Mouse (Mus musculus): ENCODE measurements around the gene Slc25a39. TPM values are rescaled to one million over a fixed set of nuclear protein-coding genes. Genes with fewer than 3 reads are reported as not detected.
A peak's percentile ranks its signal among the peaks of the same experiment; 100 is the strongest.
"Not testable (repeated sequence)": the region's sequence is repeated elsewhere in the genome, so short reads cannot be mapped to it uniquely, and the experiment has no call there.

Gene Slc25a39
- polyA plus RNA-seq, 1 experiment from 2014 or later: 247 TPM

- no peak overlapping the region for H3K4me2 ChIP-seq
- ATAC-seq (ENCODE audit: borderline replicate concordance, extremely low read depth, low FRiP score, low TSS enrichment): no peak
- 74% methylated on average over 8 of the region's 8 CpGs for WGBS
Measured at GRCm38 (mm10) chr11:102425555-102426316, 18.0 kb upstream of the Slc25a39 start.

GRCm38 (mm10) chr11:102424666-102425065 lies 16.9 kb upstream of the Slc25a39 start:
- peaks cover 12% of the 10 kb centered on the region for H3K4me1 ChIP-seq
- no peaks in the 10 kb centered on the region for H3K27me3 ChIP-seq
- WGBS: 75% methylated on average over 6 of the region's 6 CpGs
- no peaks in the 10 kb centered on the region for H3K9me3 ChIP-seq
- no peak overlapping the region for H3K27ac ChIP-seq
- H3K36me3 ChIP-seq: no peaks in the 10 kb centered on the region
- H3K4me3 ChIP-seq: no peak overlapping the region
- ATAC-seq (ENCODE audit: borderline replicate concordance, extremely low read depth, low FRiP score, low TSS enrichment): no peak
- H3K9ac ChIP-seq: no peak overlapping the region
- no peak overlapping the region for H3K4me2 ChIP-seq

More at GRCm38 (mm10) chr11:102425555-102426316, 18.0 kb upstream of the Slc25a39 start:
- no peaks in the 10 kb centered on the region for H3K36me3 ChIP-seq
- no peak overlapping the region for H3K9ac ChIP-seq
- H3K27ac ChIP-seq: no peak overlapping the region
- no peak overlapping the region for H3K4me3 ChIP-seq
- H3K4me1 ChIP-seq: peaks cover 15% of the 10 kb centered on the region
- no peaks in the 10 kb centered on the region for H3K9me3 ChIP-seq
- no peaks in the 10 kb centered on the region for H3K27me3 ChIP-seq

GRCm38 (mm10) chr11:102421559-102421958 lies 13.8 kb upstream of the Slc25a39 start:
- no peak overlapping the region for H3K4me3 ChIP-seq
- no peak overlapping the region for H3K9ac ChIP-seq
- H3K27me3 ChIP-seq: no peaks in the 10 kb centered on the region
- H3K27ac ChIP-seq: no peak overlapping the region
- no peak overlapping the region for H3K4me2 ChIP-seq
- 39% methylated on average over 8 of the region's 8 CpGs for WGBS
- H3K9me3 ChIP-seq: no peaks in the 10 kb centered on the region
- 0 out of 2 replicates have a peak, but pooled peaks cover 6% of the 10 kb centered on the region for H3K4me1 ChIP-seq
- H3K36me3 ChIP-seq: no peaks in the 10 kb centered on the region
- no peak for ATAC-seq (ENCODE audit: borderline replicate concordance, extremely low read depth, low FRiP score, low TSS enrichment)

- Histone ChIP-seq H3K9ac (no peak overlapping the region), H3K27me3 (no peaks in the 10 kb centered on the region)
- ATAC-seq (ENCODE audit: borderline replicate concordance, extremely low read depth, low FRiP score, low TSS enrichment): no peak
Measured at GRCm38 (mm10) chr11:102418887-102419286, 11.1 kb upstream of the Slc25a39 start.

GRCm38 (mm10) chr11:102417160-102417559 lies 9.4 kb upstream of the Slc25a39 start:
- whole genome bisulfite sequencing: 69% methylated on average over 1 of the region's 1 CpGs
- no peaks in the 10 kb centered on the region for H3K9me3 ChIP-seq
- no peak overlapping the region for H3K4me2 ChIP-seq
- no peak overlapping the region for H3K27ac ChIP-seq
- ATAC-seq (ENCODE audit: borderline replicate concordance, extremely low read depth, low FRiP score, low TSS enrichment): no peak
- H3K27me3 ChIP-seq: no peaks in the 10 kb centered on the region
- no peaks in the 10 kb centered on the region for H3K4me1 ChIP-seq
- H3K4me3 ChIP-seq: no peak overlapping the region
- H3K9ac ChIP-seq: no peak overlapping the region
- no peaks in the 10 kb centered on the region for H3K36me3 ChIP-seq

More at GRCm38 (mm10) chr11:102418887-102419286, 11.1 kb upstream of the Slc25a39 start:
- H3K27ac ChIP-seq: no peak overlapping the region
- no peaks in the 10 kb centered on the region for H3K9me3 ChIP-seq
- no peaks in the 10 kb centered on the region for H3K36me3 ChIP-seq
- no peak overlapping the region for H3K4me2 ChIP-seq
- H3K4me3 ChIP-seq: no peak overlapping the region
- H3K4me1 ChIP-seq: no peaks in the 10 kb centered on the region

- no peak overlapping the region for H3K4me2 ChIP-seq
- no peak for ATAC-seq (ENCODE audit: borderline replicate concordance, extremely low read depth, low FRiP score, low TSS enrichment)
- H3K27ac ChIP-seq: no peak overlapping the region
- WGBS: 63% methylated on average over 10 of the region's 10 CpGs
- no peaks in the 10 kb centered on the region for H3K36me3 ChIP-seq
- H3K9ac ChIP-seq: no peak overlapping the region
- peaks cover 9% of the 10 kb centered on the region for H3K4me1 ChIP-seq
- H3K27me3 ChIP-seq: no peaks in the 10 kb centered on the region
- no peaks in the 10 kb centered on the region for H3K9me3 ChIP-seq
- no peak overlapping the region for H3K4me3 ChIP-seq
Measured at GRCm38 (mm10) chr11:102415034-102415802, 7.5 kb upstream of the Slc25a39 start.

- Histone ChIP-seq H3K9me3 (no peaks in the 10 kb centered on the region), H3K9ac (no peak overlapping the region), H3K4me2 (no peak overlapping the region), H3K36me3 (no peaks in the 10 kb centered on the region), H3K4me1 (peaks cover 19% of the 10 kb centered on the region), H3K4me3 (no peak overlapping the region), H3K27me3 (no peaks in the 10 kb centered on the region), H3K27ac (no peak overlapping the region)
- no peak for ATAC-seq (ENCODE audit: borderline replicate concordance, extremely low read depth, low FRiP score, low TSS enrichment)
- 70% methylated on average over 8 of the region's 8 CpGs for WGBS
Measured at GRCm38 (mm10) chr11:102413059-102413458, 5.3 kb upstream of the Slc25a39 start.

GRCm38 (mm10) chr11:102411704-102412103 lies 4.0 kb upstream of the Slc25a39 start:
- WGBS: 6% methylated on average over 11 of the region's 11 CpGs
- Histone ChIP-seq H3K9me3 (no peaks in the 10 kb centered on the region), H3K27ac (0 out of 2 replicates have a peak overlapping the region, but pooled peaks have one; percentile 1), H3K9ac (no peak overlapping the region), H3K4me1 (peaks cover 23% of the 10 kb centered on the region), H3K36me3 (no peaks in the 10 kb centered on the region), H3K4me2 (peak overlapping the region; percentile 9; the same call in 1 of the 2 replicates), H3K4me3 (no peak overlapping the region), H3K27me3 (no peaks in the 10 kb centered on the region)
- no peak for ATAC-seq (ENCODE audit: borderline replicate concordance, extremely low read depth, low FRiP score, low TSS enrichment)

GRCm38 (mm10) chr11:102411061-102411460 lies 3.3 kb upstream of the Slc25a39 start:
- Histone ChIP-seq H3K9me3 (no peaks in the 10 kb centered on the region), H3K36me3 (no peaks in the 10 kb centered on the region), H3K9ac (no peak overlapping the region), H3K4me2 (no peak overlapping the region), H3K4me3 (no peak overlapping the region), H3K27me3 (no peaks in the 10 kb centered on the region), H3K27ac (0 out of 2 replicates have a peak overlapping the region, but pooled peaks have one; percentile 1), H3K4me1 (peaks cover 29% of the 10 kb centered on the region)
- no peak for ATAC-seq (ENCODE audit: borderline replicate concordance, extremely low read depth, low FRiP score, low TSS enrichment)
- WGBS: 52% methylated on average over 3 of the region's 3 CpGs

- not testable (repeated sequence) for H3K9ac ChIP-seq; ATAC-seq (ENCODE audit: borderline replicate concordance, extremely low read depth, low FRiP score, low TSS enrichment); H3K27ac ChIP-seq; H3K9me3 ChIP-seq; H3K36me3 ChIP-seq; H3K27me3 ChIP-seq; H3K4me2 ChIP-seq; H3K4me3 ChIP-seq
- peaks cover 37% of the 10 kb centered on the region for H3K4me1 ChIP-seq
- 94% methylated on average over 3 of the region's 3 CpGs for WGBS
Measured at GRCm38 (mm10) chr11:102410345-102410744, 2.6 kb upstream of the Slc25a39 start.

- H3K9ac ChIP-seq: no peak overlapping the region
- no peaks in the 10 kb centered on the region for H3K9me3 ChIP-seq
- no peak overlapping the region for H3K27ac ChIP-seq
- H3K4me1 ChIP-seq: peaks cover 41% of the 10 kb centered on the region
- no peak overlapping the region for H3K4me3 ChIP-seq
- H3K4me2 ChIP-seq: no peak overlapping the region
- H3K36me3 ChIP-seq: no peaks in the 10 kb centered on the region
- 67% methylated on average over 3 of the region's 3 CpGs for WGBS
- H3K27me3 ChIP-seq: no peaks in the 10 kb centered on the region
- ATAC-seq (ENCODE audit: borderline replicate concordance, extremely low read depth, low FRiP score, low TSS enrichment): no peak
Measured at GRCm38 (mm10) chr11:102409795-102410330, 2.1 kb upstream of the Slc25a39 start.
